Mouse (Mus musculus): Measurements from ENCODE around the gene Gm7073.

DNA sequence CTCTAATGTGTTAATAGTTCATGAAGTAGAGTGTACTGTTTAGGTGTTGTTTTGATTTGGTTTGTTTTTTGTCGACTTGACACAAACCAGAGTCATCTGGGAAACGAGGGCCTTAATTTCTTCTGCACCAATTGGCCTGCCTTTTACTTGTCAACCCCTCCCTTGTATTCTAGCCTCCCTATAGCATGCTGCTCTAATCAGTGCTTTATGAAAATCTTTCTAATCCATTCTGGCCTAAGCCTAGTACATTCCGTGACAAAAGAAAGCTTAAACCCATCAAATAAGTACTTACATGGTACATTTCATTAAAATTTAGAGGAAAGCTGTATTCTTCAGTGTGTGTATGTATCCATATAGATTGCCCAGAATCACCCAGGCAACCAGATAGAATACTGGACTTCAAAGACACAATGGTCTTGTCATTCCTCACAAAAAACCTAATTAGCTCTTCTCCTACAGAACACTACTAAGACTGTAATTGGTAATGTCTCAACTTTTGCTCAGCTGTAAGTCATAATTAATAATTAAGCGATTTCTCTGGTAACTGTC lies 124.4 kb downstream of the Gm7073 start:
- TF ChIP-seq CTCF (conservative IDR thresholded peaks at IDR 0.05; ENCODE audit: low read length): no peak
- no peak for TF ChIP-seq NANOG (IDR thresholded peaks at IDR 0.05; ENCODE audit: borderline replicate concordance, low read length)
- no peak for TF ChIP-seq POU5F1 (IDR thresholded peaks at IDR 0.05; ENCODE audit: borderline replicate concordance, low read length)

All from E14TG2a.4 (cell line).